Mouse (Mus musculus) layer of hippocampus, postnatal 14 days (tissue): ENCODE data around the gene Gpc6. TPM values are rescaled to one million over a fixed set of nuclear protein-coding genes. Genes with fewer than 3 reads are reported as not detected.
A peak's percentile ranks its signal among the peaks of the same experiment; 100 is the strongest.

Source experiments
- DNase-seq, 2 experiments: peaks; one replicate each; pipeline ENCODE4 v3.0.0; 2021 to 2022; ENCODE audit warnings: low spot score in 2 of 2, mixed read lengths in 1 of 2
- total RNA-seq, 2 experiments: library from RNA; stranded (reverse); gene quantifications; 2 replicates each; pipeline ENCODE4 v1.2.3; 2021

Gene Gpc6
- total RNA-seq, 2 experiments from 2014 or later: 13.6 to 14.7 TPM

- DNase-seq: no peak
Observed at GRCm38 (mm10) chr14:117581740-117582139, 656.6 kb downstream of the Gpc6 start.

- DNase-seq: peak in 1 of 2 experiments; percentile 8
Observed at GRCm38 (mm10) chr14:117599758-117600157, 674.6 kb downstream of the Gpc6 start.

- DNase-seq: no peak
Observed at GRCm38 (mm10) chr14:117603837-117604236, 678.7 kb downstream of the Gpc6 start.

DNA sequence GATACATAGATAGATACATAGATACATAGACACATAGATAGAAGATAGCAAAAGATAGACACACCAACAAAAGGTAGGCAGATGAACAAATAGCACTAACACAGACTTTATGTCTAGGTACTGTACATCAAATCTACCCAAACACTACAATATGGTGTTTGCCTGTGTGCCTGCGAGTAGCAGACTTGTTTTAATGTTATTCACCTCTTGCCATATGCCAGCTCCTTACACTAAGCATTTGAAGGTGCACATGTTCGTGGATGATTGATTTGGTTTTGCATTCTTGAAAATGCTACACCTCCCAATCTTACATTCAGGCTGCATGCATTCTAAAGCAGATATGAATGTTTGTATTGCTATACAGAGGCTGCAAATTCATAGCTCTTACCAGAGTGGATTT is 680.6 kb downstream of the Gpc6 start:
- no peak for DNase-seq

GRCm38 (mm10) chr14:117611113-117611512 is 686.0 kb downstream of the Gpc6 start:
- no peak for DNase-seq

DNA sequence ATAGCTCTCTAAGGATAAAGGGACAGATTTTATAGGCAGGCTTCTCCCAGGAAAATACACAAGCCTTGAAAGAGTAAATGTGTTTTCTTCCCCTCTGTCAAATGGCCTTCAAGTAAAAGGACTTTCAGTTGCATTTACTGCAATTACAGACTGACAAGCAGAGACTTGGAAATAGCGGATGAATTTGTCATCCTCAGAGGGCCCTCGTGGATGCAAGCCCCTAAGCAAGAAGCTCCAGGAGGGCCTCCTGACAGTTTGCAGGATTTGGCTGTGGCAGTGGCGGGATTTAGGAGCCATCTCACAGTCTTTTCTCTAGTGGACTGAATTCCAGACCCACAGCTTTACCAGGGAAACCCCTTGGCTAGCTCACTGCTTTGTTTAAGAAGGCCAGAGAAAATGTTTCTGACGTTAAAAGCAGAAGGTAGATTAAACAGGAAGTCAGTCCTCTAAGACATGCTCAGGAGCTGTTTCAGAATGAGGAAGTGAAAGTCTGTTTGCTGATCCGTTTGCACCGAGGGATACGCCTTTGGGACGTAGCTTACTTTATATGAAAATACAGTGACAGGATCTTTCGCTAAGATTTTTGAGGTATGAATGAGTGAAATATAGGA is 700.1 kb downstream of the Gpc6 start:
- no peak for DNase-seq

GRCm38 (mm10) chr14:117634238-117634940 is 709.3 kb downstream of the Gpc6 start:
- DNase-seq: no peak

DNA sequence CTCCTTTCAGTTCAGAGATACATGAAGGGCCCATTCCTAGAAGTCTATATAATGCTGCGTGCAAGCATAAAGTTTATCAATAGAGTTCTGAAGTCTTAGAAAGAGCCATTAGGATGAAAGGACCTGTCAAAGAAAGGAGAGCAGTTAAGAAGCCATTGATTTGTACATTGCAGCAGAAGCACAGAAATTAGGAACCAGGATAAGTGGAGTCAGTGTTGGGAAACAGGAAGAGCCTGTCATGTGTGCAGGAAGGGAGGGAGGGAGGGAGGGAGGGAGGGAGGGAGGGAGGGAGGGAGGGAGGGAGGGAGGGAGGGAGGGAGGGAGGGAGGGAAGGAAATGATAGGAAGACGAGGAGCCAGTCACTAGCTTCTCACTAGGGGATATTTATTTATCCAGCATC is 716.7 kb downstream of the Gpc6 start:
- DNase-seq: no peak

DNA sequence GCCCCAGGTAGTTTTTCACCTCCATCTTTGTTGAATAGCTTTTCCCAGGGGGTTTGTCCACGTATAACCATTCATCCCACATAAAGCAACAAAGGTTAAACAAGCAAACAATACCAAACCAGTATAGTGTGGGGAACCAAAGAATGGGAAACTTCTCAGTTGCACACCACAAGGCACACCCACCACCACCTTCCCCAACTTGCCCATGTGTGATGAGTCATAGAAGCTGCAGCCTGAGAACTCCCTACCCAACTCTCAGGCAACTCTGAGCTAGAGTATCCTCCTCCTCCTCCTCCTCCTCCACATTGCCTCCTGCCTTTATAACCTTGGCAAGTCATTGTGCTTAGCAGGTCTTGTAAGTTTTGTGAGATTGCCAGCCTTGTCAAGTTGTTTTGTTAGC is 718.0 kb downstream of the Gpc6 start:
- no peak for DNase-seq

GRCm38 (mm10) chr14:117648199-117648960 is 723.3 kb downstream of the Gpc6 start:
- DNase-seq: no peak

DNA sequence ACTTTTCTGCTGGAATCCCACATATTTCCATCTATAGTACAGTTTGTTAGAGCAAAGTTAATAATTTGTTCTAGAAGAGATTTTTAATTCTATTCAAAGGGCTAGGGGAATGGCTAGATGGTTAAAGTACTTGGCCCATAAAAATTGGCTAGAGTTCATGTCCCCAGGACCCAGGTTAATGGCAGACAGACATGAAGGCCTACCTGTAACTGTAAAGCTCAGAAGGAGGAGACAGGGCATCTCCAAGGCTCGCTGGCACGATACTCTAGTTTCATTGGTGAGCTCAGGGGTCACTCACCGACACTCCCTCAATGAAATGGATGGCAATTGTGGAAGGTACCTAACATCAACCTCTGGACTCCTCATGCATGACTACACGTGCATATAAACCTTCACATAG is 725.0 kb downstream of the Gpc6 start:
- DNase-seq: no peak

DNA sequence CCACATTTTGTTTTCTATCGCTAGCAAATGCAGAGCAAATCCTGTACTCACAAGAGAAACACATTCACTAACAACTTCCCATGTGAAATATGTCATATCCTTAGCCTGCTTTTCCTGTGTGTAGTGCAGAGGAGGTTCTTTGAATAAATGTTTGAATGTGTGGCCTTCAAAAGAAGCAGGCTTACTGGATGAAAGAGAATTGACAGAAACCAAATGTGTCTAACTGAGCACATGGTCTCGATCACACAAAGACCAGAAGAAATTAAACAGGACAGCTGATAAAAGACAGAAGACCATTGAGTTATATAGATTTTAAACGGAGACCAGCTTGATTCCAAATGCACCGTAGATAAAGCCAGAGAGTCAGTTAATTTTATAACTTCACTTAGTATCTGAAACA is 726.2 kb downstream of the Gpc6 start:
- no peak for DNase-seq

GRCm38 (mm10) chr14:117651938-117652337 is 726.8 kb downstream of the Gpc6 start:
- DNase-seq: no peak

GRCm38 (mm10) chr14:117655382-117655781 is 730.3 kb downstream of the Gpc6 start:
- peak in 1 of 2 experiments; percentile 58 for DNase-seq

DNA sequence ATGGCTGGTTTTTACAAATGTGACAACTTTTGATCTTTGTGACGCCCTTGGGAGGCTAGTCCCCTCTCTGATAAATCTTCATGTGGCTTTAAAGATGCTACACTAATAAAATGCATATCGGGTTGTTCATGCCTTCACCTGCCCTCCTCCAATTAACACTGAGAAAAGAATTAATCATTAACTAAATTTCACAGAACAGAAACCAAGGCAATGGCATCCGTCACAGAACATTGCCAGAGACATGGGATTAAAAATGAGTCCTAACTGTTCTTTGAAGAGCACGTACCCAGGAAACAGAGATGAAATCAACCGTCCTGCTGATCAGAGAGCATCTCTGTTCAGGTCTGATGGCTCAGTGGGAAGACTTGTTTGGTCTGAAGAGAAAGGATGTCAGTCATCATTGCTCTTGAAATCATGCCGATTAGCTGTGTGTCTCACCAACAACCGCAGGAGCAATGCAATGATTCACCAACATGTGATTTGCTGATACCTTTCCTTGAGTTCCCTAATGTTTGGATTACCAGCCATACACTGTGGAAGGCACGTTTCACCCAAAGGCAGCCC is 734.2 kb downstream of the Gpc6 start:
- no peak for DNase-seq

GRCm38 (mm10) chr14:117662261-117662660 is 737.1 kb downstream of the Gpc6 start:
- no peak for DNase-seq

- DNase-seq: no peak
Observed at GRCm38 (mm10) chr14:117664796-117665195, 739.7 kb downstream of the Gpc6 start.

DNA sequence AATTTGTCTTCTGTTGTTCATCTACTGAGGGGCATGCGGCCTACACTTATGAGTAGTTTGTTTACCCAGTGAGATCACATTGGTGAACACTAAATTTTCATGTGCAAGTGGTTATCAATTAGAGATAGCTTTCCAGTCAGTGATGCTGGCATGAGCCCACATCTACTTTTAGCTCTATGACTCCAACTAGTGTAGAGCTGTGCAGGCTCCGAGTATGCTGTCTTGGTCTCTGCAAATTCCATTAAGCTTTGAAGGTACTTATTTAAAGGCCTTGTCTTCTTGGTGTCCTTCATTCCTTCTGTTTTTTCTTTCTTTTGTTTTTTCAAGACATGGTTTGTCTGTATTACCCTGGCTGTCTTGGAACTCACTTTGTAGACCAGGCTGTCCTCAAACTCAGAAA is 741.0 kb downstream of the Gpc6 start:
- DNase-seq: no peak

GRCm38 (mm10) chr14:117673541-117673940 is 748.4 kb downstream of the Gpc6 start:
- no peak for DNase-seq

- no peak for DNase-seq
Observed at GRCm38 (mm10) chr14:117674482-117674881, 749.4 kb downstream of the Gpc6 start.

- no peak for DNase-seq
Observed at GRCm38 (mm10) chr14:117679926-117680325, 754.8 kb downstream of the Gpc6 start.
